Mouse (Mus musculus) hematopoietic stem cell, adult 5-6 weeks (primary cell): ENCODE data around the gene Rin3. TPM values are rescaled to one million over a fixed set of nuclear protein-coding genes. Genes with fewer than 3 reads are reported as not detected.

Source experiments
- ATAC-seq, 2 experiments: fragments of 125-278 bp in 1 of 2; replicated peaks in 1 of 2; 2 replicates each; pipeline ENCODE4 v1.8.0; 2016 to 2017; ENCODE audit warnings: inconsistent platforms in 2 of 2, mild to moderate bottlenecking in 2 of 2, moderate number of reproducible peaks in 2 of 2, low read depth in 1 of 2, moderate TSS enrichment in 1 of 2; ENCODE audit not compliant: low FRiP score in 2 of 2, poor library complexity in 2 of 2, severe bottlenecking in 2 of 2, insufficient read depth in 1 of 2, low TSS enrichment in 1 of 2
- total RNA-seq: library from RNA; stranded (forward); fragments of 172-1452, 232-1000 nt; gene quantifications from 2 replicates; pipeline ENCODE4 v1.2.3, GENCODE M21; 2017

The Rin3 gene
- total RNA-seq, 1 experiment from 2014 or later: 41.8 TPM

DNA sequence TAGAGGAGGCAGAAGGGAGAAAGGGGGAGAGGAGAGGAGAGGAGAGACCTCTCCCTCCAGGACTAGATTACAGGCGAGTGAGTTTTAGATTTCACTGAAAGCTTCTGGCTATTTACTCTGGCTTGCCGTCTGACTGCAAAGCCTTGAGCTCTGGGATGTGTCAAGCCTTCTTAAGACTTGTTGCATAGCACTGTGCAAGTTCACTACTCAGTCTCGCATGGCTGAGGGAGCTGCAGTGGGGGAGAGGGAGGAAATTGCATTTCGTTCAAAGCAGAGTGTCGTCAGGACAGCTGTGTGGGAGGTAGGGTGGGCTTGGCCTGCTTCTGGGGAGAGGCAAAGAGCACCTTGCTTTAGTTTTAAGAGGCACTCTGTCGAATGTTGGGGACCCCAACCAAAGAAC lies 8.8 kb downstream of the Rin3 start:
- ATAC-seq: no peak

DNA sequence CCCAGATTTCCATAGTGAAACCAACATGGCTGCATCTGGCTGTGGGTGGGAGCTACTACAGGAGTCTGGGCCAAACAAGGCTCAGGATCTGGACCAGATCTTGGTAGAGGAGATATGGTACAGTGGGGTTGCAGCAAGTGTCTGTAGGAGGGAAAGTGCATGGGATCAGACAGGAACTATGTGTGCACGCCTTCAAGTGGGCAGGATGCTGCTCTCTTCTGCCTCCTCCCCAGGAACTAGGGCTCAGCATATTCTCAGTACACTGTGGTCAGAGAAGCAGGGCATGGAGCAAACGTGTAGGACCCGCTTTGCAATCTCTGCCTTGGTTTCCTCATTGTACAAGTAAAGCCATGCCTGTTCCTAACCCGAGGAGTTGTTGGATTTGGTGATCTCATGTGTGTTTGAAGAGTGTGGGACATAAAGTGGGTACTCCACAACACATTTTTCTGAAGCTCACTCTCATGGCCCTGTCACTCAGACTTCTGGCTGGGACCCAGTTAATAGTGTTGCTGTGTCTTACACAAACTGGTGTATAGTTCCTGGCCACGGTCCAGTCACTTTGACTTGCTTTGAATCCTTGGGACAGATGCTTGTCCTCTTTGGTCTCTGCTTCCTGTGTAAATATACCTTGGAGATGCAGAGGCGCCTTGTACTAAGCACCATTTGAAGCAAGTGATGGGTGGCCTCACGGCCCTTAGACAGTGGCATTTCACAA lies 9.8 kb downstream of the Rin3 start:
- no peak for ATAC-seq

DNA sequence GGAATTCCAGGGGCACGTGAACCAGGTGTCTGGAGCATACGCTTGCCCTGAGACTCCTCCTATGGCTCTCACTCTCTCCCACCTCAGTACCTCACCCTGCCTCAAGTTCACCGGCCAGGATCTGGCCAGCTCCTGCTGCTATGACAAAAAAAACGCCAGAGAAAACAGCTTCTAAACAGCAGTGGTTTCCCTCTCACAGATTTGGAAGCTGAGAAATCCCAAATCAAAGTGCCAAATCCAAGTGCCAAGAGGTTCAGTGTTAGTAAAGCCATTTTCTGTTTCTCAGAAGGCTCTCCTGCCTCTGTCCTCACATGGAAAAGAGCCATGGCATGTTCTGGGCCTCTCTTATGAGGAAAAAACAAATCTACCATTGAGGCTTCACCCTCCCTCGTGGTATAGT lies 11.8 kb downstream of the Rin3 start:
- no peak for ATAC-seq

DNA sequence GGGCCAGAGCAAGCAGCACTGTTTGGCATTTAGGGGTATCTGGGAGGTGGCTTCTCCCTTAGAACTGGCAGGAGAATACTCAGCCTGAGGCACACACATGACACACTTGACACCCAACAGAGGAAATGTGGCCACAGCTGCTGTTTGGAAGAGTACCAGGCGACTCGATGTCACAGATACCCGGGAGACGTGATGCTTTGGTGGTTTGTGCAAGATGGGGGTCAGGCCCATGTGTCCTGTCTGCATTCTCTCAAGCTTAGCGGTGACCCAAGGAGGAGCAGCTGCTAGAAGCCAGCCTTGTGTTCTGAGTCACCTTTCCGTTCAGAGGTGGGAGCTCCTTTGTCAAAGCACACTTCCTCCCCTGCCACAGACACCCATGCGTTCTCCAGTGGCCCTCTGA lies 12.4 kb downstream of the Rin3 start:
- peak; percentile 72 to 77 for ATAC-seq

DNA sequence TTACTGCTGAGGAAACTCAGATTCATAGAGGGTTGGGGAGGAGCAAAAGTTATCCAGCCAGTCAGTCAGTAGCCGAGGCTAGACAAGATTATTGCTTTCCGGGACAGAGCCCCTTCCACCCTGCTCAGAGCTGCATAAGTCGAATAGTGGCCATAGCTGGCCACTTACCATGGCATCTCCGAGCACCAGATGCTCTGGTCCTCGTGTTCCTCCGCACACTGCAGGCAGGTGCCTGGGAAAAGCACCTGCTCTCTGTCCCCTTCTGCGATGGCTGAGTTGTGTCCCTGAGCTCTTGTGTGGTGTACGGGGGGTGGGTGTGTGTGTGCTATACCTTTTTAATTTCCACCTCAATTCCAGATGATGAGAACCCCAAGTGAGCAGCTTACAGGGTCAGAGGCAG lies 12.8 kb downstream of the Rin3 start:
- ATAC-seq: no peak

DNA sequence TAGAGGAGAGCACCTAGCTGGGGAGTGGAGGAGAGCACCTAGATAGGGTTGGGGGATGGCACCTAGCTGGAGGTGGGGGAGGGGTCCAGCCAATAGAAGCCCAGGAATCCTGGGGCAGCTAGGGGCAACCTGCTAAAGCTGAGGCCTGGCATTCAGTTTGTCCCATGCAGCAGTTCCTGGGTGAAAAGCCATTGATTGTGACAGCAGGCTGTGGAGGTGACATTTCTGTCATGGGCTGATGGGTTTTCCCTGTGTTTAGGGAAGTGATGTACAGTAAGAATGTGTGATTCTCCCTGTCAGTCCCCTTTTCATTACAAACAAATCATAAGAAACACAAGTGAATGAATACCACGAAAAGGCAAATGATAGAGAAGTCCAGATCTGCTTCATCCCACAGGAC lies 13.5 kb downstream of the Rin3 start:
- no peak for ATAC-seq

DNA sequence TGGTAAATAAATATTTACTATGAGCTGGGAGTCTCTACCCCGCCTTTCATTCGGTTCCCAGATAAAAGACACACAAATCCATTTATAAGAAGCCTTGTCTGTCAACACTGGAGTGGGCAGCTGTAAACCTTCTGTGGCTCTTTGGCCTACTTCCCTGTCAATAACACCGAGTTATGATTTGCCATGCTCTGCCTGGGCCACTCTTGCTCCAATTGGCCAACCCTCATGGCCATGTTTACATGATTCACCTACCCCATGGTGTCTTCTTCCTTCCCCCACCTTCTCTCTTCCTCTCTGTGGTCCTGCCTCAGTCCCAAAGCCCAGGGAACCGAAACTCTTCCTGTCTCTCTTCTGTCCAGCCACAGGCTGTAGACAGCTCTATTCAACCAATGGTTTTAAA lies 14.1 kb downstream of the Rin3 start:
- no peak for ATAC-seq

DNA sequence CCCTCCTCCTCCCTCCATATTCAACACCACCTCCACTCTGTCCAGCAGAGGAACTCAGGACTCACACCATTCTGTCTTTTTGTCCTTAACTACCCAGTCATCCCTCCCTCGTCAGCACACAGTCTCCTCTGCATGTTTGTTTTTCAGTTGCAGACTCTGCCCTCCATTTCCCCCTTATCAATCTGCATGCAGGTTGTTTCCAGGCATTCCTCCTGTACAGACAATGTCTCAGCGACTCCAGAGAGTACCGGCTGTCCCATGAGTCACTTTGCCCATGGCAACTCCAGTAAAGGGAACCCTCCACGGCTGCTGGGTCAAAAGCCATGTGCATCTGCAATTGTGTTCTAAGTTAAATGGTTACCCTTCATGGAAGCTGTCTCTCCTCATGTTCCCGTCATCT lies 16.4 kb downstream of the Rin3 start:
- no peak for ATAC-seq

DNA sequence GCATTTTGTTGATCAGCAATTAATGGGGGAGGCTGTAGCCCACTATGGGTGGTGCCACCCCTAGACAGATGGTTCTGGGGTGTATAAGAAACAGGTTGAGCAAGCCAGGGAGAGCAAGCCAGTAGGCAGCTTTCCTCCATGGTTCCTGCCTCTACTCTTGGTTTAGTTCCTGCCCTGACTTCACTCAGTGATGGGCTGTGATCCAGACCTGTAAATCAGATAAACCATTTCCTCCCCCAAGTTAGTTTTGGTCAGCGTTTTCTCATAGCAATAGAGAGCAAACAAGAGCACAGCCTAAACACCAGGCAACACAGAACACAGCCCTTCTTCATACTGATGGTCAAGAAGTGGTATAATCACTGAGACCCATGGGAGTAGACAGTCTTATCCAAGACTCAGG lies 18.7 kb downstream of the Rin3 start:
- no peak for ATAC-seq

DNA sequence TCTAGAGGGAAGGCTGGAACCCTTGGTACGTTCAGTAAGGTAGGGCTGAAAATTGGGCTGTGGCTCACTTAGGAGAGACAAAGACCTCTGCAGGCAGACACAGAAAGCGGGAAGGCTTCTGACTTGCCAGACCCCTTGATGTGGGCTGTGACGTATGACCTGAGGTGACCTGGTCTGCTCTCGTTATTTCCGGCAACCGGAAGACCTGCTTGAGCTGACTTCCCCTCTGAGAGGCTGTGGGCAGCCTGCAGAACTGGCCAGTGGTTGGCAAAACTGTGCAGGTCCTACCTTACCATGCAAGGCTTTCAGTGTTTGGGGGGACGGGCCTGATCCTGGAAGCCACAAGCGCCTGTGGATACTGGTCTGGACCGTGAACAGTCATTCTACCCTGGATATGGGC lies 19.5 kb downstream of the Rin3 start:
- ATAC-seq: peak; percentile 94 to 96

DNA sequence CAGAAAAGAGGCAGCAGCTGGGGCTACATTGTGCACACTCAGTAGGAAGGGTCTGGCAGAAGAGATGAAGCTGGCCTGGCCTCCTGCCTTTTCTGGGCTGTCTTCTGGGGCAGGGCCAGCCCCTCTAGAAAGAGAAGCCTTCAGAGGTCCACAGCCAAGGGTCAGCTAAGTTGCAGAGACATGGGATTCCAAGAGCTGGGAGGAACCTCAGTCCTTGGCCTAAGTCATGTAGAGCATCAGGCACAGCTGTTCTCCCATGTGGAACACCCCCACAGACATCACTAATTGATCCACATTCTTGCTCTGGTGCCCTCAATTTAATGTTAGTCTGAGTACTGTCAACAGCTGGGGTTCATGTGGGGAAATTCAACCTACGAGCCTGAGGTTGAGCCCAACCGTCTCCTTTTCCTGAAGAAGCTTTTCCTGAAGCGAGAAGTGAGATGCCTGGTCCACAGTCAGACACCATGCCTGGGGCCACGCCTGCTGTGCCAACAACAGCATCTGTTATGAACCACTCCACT lies 20.0 kb downstream of the Rin3 start:
- no peak for ATAC-seq

DNA sequence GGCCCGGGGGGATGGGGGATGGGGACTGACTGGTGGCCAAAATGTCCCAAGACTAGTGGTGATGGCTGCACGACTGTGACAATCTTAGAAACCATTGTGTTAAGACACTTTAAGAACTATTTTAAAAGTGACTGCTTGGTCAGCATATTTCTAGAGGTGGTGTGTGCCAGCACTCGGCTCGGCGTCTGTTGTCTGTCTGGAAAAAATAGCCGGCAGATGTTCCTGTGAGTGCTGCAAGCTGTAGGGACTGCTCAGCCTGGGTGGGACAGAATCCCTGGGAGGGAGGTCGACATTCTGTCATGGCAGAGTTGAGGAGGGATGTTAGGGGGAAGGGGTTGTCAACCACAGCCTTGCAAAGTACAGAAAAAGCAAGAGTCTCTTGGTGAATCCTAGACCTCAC lies 21.0 kb downstream of the Rin3 start:
- ATAC-seq: no peak

DNA sequence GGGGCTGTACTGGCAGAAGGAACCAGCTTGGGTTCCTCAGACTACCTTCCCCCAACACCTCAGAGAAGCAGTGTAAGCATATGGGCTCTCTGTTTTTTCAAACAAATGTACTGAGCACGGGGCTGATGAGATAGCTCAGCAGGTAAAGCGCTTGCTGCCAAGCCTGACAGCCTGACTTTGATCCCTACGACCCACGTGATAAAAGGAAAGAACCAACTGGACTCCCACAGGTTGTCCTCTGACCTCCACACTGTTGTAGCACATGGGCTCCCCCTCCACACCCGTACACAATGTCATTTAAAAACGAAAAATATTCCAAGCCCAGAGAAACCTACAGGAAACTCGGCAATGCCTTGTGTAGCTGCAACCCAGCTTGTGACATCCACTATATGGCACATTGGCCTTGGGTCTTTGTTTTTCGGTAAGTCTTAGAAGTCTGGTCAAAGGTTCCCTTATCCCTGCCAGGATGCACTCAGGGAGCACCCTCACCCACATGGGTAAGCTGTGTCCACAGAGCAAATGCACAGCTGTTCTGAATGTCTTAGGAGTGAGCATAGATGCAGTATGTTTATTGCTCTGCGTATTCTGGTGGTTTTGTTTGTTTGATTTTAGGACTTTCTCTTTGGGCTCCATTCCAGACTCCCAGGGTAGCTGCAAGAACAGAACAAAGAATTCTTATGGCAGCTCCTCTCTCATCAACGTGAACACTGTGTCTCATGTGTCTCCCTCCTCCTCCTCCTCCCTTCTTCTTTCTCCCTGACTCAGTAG lies 22.4 kb downstream of the Rin3 start:
- ATAC-seq: no peak

DNA sequence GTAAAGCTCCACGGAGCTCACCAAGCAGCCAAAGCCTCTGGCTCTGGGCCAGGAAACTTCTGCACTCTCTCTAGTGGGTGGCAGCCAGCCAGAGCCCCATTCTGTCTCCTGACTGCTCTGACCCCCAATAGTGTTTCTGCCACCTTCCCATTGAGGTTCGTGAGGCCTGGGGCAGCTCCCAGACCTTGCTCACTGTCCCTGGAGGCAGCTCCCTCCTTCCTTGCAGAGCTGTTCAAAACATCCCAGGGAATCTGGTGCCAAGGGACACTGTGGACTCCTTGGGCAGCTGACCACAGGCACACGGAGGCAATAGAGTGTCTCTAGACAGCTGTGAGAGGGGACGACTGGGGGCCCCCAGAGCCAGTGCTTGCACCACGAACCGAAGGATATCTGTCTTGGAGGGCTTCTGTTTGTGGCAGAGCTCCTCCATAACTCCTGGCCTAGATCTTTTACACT lies 25.2 kb downstream of the Rin3 start:
- ATAC-seq: peak in 1 of 2 experiments; percentile 9; a peak in 2 of 4 replicates

DNA sequence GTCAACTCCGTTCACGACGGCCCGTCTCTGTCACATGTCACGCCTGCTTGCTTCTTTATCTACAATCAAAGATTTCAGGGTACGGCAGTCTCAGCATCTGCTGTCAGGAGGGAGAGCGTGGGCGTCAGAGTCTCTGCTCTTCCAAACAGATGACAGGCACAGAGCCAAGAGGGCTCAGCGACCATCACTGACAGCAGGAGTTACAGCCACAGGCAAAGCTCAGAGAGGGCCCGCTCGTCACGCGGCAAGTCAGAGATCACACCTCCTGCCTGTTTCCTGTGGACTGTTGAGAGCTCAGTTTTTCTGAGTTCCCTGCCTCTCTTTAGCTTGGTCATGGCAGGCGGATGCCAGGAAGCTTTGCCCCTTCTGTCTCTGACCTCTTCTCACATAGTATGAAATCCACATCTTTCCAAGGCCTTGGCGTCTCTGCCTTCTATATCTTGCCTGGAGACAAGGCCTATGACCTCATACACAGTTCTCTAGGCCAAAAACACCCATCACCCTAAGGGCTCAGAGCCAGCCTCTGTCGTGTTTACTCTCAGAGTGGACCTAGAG lies 25.7 kb downstream of the Rin3 start:
- ATAC-seq: peak; percentile 74 to 75

DNA sequence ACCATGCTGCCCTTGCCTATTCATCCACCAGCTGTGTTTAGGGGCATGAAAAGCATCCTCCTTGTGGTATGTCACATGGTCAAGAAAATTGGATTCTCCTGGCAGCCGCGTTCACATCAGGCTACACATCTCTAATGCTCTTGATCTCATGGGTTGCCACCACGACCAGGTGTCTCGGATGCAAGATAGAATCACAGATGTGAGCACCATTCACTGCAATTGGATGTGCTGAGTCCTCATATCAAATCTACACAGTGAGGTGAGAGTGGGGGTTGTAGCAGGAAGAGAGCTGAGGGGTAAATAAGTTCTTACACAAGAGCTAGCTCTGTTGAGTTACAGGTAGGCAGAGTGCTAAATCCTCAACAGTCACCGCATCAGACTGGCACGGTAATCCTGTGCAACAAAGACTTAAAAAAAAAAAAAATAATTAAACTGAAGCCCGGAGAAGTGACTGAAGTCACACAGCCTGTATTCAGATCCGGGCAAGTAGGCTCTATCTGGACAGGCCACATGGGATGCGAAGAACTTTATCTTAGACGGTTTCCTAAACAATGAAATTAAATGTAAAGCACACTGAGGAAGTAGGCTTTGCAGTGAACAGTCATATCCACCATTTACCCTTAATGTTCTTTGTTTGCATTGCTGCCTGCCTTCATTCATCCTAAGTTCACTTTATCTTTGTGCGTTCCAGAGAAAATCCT lies 26.4 kb downstream of the Rin3 start:
- ATAC-seq: no peak

DNA sequence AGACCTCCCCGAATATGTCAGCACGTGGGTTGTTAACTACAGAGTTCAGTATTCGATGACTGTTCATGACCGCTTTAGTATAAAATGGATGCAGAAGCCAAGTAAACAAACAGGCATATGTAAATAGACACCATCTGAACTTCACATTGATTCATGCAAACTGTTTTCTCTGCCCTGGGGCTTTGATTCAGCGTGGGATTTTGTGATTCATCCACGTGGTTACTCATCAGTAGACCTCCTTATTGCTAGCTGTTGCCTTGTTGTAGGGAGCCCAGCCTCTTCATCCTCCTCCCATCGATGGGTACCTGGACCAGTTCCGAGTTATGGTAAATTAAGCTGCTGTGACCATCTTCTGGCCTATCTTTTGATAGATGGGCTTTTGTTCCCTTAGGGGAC lies 26.9 kb downstream of the Rin3 start:
- ATAC-seq: no peak

DNA sequence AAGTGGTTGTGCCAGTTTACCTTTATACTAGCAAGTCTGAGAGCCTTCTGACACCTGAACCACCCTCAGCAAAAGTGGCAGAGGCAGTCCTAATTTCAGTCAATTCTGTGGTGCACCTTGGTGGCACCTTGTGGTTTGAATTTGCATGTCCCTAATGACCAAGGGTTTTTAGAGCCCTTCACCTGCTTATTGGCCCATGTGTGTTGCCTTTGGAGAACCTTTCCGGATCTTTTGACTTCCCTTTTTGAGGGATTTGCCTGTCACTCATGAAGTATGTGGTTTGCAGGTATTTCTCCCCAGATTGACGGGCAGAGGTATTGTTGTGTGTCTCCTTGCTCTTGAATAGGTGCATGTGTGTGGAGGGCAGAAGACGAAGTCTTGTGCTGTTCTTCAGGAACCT lies 27.4 kb downstream of the Rin3 start:
- no peak for ATAC-seq
